Mouse (Mus musculus) neural tube, embryonic 12.5 days (tissue): ENCODE measurements around the gene Mrpl27. TPM values are rescaled to one million over a fixed set of nuclear protein-coding genes. Genes with fewer than 3 reads are reported as not detected.

Experiments used
- ATAC-seq: fragments of 200-750 bp; cut with Nextera tagmentation; 2 replicates; pipeline ENCODE4 v1.8.0; 2017; ENCODE audit warnings: low read depth, mild to moderate bottlenecking, moderate TSS enrichment, moderate library complexity; ENCODE audit not compliant: low FRiP score
- H3K27ac ChIP-seq: fragments of 300-500 bp; sonication (generic); 2 replicates; pipeline ENCODE4 v1.5.1; 2016
- H3K27me3 ChIP-seq: fragments of 300-500 bp; sonication (generic); replicated peaks from 2 replicates; pipeline ENCODE4 v1.6.1; 2016; ENCODE audit warnings: mild to moderate bottlenecking
- H3K36me3 ChIP-seq: fragments of 300-500 bp; sonication (generic); 2 replicates; pipeline ENCODE4 v1.6.1; 2016; ENCODE audit warnings: mild to moderate bottlenecking
- H3K4me1 ChIP-seq: fragments of 300-500 bp; sonication (generic); 2 replicates; pipeline ENCODE4 v1.6.1; 2016
- H3K4me2 ChIP-seq: fragments of 300-500 bp; sonication (generic); replicated peaks from 2 replicates; pipeline ENCODE4 v1.6.1; 2016; ENCODE audit warnings: mild to moderate bottlenecking
- H3K4me3 ChIP-seq: fragments of 300-500 bp; sonication (generic); 2 replicates; pipeline ENCODE4 v1.5.1; 2016
- H3K9ac ChIP-seq: fragments of 300-500 bp; sonication (generic); 2 replicates; pipeline ENCODE4 v1.6.1; 2016; ENCODE audit warnings: mild to moderate bottlenecking
- H3K9me3 ChIP-seq: fragments of 300-500 bp; sonication (generic); 2 replicates; pipeline ENCODE4 v1.6.1; 2016; ENCODE audit warnings: mild to moderate bottlenecking
- WGBS: fragments of 180-500 bp; shearing (Covaris S2); methylation state at CpG from one replicate; pipeline ENCODE4 v1.1.7; 2016; 5-methylcytosine and 5-hydroxymethylcytosine counted together
- polyA plus RNA-seq: library from polyadenylated mRNA; unstranded; fragments of >200 nt; fragmentation: Nextera tagmentation; extraction: Ambion mirVana; gene quantifications from 2 replicates; pipeline ENCODE4 v1.2.1, GENCODE M21; 2016

Mrpl27 gene
- 128 and 134 TPM in 2 replicates for polyA plus RNA-seq

- H3K4me1 ChIP-seq: peaks cover 10% of the 10 kb centered on the region
- H3K4me3 ChIP-seq: peak within 1 kb of the TSS; percentile 60
- H3K27ac ChIP-seq: peak within 1 kb of the TSS; percentile 82; the same call in 1 of the 2 replicates
- 1% methylated on average over 32 of the region's 32 CpGs for WGBS
- H3K27me3 ChIP-seq: no peaks in the 10 kb centered on the region
- H3K4me2 ChIP-seq: peak within 1 kb of the TSS; percentile 77
- no peaks in the 10 kb centered on the region for H3K9me3 ChIP-seq
- ATAC-seq: peak; percentile 89
- H3K9ac ChIP-seq: peak within 1 kb of the TSS; percentile 57
- peaks cover 30% of the 10 kb centered on the region for H3K36me3 ChIP-seq
Measured at GRCm38 (mm10) chr11:94653663-94654436, at the start of gene Mrpl27, which contains the start of gene Eme1. Gene Mrpl27 (plus strand): TSS chr11:94653767. Gene Eme1 (minus strand): TSS chr11:94653964.

- Histone ChIP-seq H3K36me3 (no peaks in the 10 kb centered on the region), H3K4me1 (no peaks in the 10 kb centered on the region), H3K4me3 (no peak overlapping the region), H3K9me3 (no peaks in the 10 kb centered on the region), H3K27me3 (no peaks in the 10 kb centered on the region), H3K9ac (no peak overlapping the region), H3K27ac (no peak overlapping the region), H3K4me2 (no peak overlapping the region)
- ATAC-seq: 0 out of 2 replicates have a peak, but pooled peaks have one; percentile 21
- 69% methylated on average over 4 of the region's 4 CpGs for WGBS
Measured at GRCm38 (mm10) chr11:94610744-94611740, 42.5 kb upstream of the Mrpl27 start.

- Histone ChIP-seq H3K36me3 (no peaks in the 10 kb centered on the region), H3K4me2 (no peak overlapping the region), H3K4me3 (no peak overlapping the region), H3K27me3 (no peaks in the 10 kb centered on the region), H3K9ac (no peak overlapping the region), H3K9me3 (no peaks in the 10 kb centered on the region), H3K4me1 (no peaks in the 10 kb centered on the region), H3K27ac (no peak overlapping the region)
- WGBS: 78% methylated on average over 4 of the region's 4 CpGs
- no peak for ATAC-seq
Measured at GRCm38 (mm10) chr11:94614603-94615002, 39.0 kb upstream of the Mrpl27 start.

GRCm38 (mm10) chr11:94615494-94615893, 38.1 kb upstream of the Mrpl27 start:
- Histone ChIP-seq H3K36me3 (no peaks in the 10 kb centered on the region), H3K27ac (no peak overlapping the region), H3K4me2 (no peak overlapping the region), H3K9ac (no peak overlapping the region), H3K27me3 (no peaks in the 10 kb centered on the region), H3K4me1 (no peaks in the 10 kb centered on the region), H3K9me3 (no peaks in the 10 kb centered on the region), H3K4me3 (no peak overlapping the region)
- ATAC-seq: no peak
- WGBS: 46% methylated on average over 4 of the region's 4 CpGs

GRCm38 (mm10) chr11:94617646-94618045, 35.9 kb upstream of the Mrpl27 start:
- H3K27me3 ChIP-seq: no peaks in the 10 kb centered on the region
- H3K9me3 ChIP-seq: no peaks in the 10 kb centered on the region
- ATAC-seq: no peak
- 94% methylated on average over 2 of the region's 2 CpGs for WGBS
- H3K36me3 ChIP-seq: no peaks in the 10 kb centered on the region
- H3K27ac ChIP-seq: no peak overlapping the region
- H3K4me1 ChIP-seq: no peaks in the 10 kb centered on the region
- no peak overlapping the region for H3K4me2 ChIP-seq
- no peak overlapping the region for H3K4me3 ChIP-seq
- no peak overlapping the region for H3K9ac ChIP-seq

GRCm38 (mm10) chr11:94620766-94621457, 32.7 kb upstream of the Mrpl27 start:
- H3K27ac ChIP-seq: no peak overlapping the region
- H3K36me3 ChIP-seq: no peaks in the 10 kb centered on the region
- H3K9ac ChIP-seq: no peak overlapping the region
- no peaks in the 10 kb centered on the region for H3K27me3 ChIP-seq
- ATAC-seq: no peak
- H3K4me1 ChIP-seq: no peaks in the 10 kb centered on the region
- no peaks in the 10 kb centered on the region for H3K9me3 ChIP-seq
- H3K4me2 ChIP-seq: no peak overlapping the region
- no peak overlapping the region for H3K4me3 ChIP-seq
- 59% methylated on average over 6 of the region's 6 CpGs for WGBS

GRCm38 (mm10) chr11:94621458-94621852, 32.1 kb upstream of the Mrpl27 start:
- Histone ChIP-seq H3K9ac (no peak overlapping the region), H3K27me3 (no peaks in the 10 kb centered on the region), H3K36me3 (no peaks in the 10 kb centered on the region), H3K9me3 (no peaks in the 10 kb centered on the region), H3K4me1 (no peaks in the 10 kb centered on the region), H3K27ac (no peak overlapping the region), H3K4me3 (no peak overlapping the region), H3K4me2 (no peak overlapping the region)
- ATAC-seq: no peak

- no peak for ATAC-seq
- no peaks in the 10 kb centered on the region for H3K36me3 ChIP-seq
- no peak overlapping the region for H3K4me3 ChIP-seq
- no peaks in the 10 kb centered on the region for H3K9me3 ChIP-seq
- H3K4me1 ChIP-seq: no peaks in the 10 kb centered on the region
- WGBS: 84% methylated on average over 2 of the region's 2 CpGs
- H3K27ac ChIP-seq: no peak overlapping the region
- no peaks in the 10 kb centered on the region for H3K27me3 ChIP-seq
- H3K4me2 ChIP-seq: no peak overlapping the region
- H3K9ac ChIP-seq: no peak overlapping the region
Measured at GRCm38 (mm10) chr11:94622162-94622561, 31.4 kb upstream of the Mrpl27 start.

- Histone ChIP-seq H3K4me2 (peak within 1 kb of the TSS; percentile 87), H3K4me3 (peak within 1 kb of the TSS; percentile 92), H3K9me3 (no peaks in the 10 kb centered on the region), H3K36me3 (peaks cover 25% of the 10 kb centered on the region), H3K4me1 (peaks cover 10% of the 10 kb centered on the region; the same call in 1 of the 2 replicates), H3K27me3 (no peaks in the 10 kb centered on the region), H3K9ac (peak within 1 kb of the TSS; percentile 88), H3K27ac (no peak within 1 kb of the TSS)
- 7% methylated on average over 35 of the region's 41 CpGs for WGBS
- ATAC-seq: peak; percentile 94
Measured at GRCm38 (mm10) chr11:94629199-94629883, 24.2 kb upstream of the Mrpl27 start, which contains the start of gene Lrrc59. Gene Lrrc59 (plus strand): TSS chr11:94629767.

- WGBS: 0% methylated on average over 27 of the region's 28 CpGs
- peak; percentile 56 for ATAC-seq
- Histone ChIP-seq H3K9me3 (no peaks in the 10 kb centered on the region), H3K36me3 (peaks cover 30% of the 10 kb centered on the region), H3K4me3 (peak overlapping the region; percentile 92), H3K4me1 (peaks cover 10% of the 10 kb centered on the region; the same call in 1 of the 2 replicates), H3K27ac (no peak overlapping the region), H3K9ac (peak overlapping the region; percentile 88), H3K27me3 (no peaks in the 10 kb centered on the region), H3K4me2 (peak overlapping the region; percentile 87)
Measured at GRCm38 (mm10) chr11:94629884-94630198, 23.7 kb upstream of the Mrpl27 start.
